Mouse (Mus musculus): ENCODE measurements at regions not wholly inside any gene's neighbourhood (a gene's known extent, or its start where the extent isn't known, plus 50 kb on each side); places are given as distances from the start of the nearest gene placed in this dataset.
A peak's percentile ranks its signal among the peaks of the same experiment; 100 is the strongest.

- H3K27me3 ChIP-seq: peaks cover 73% of the 10 kb centered on the region
- ATAC-seq (replicated peaks; ENCODE audit: low FRiP score): no peak
- H3K4me1 ChIP-seq: peaks cover 11% of the 10 kb centered on the region
- no peaks in the 10 kb centered on the region for H3K9me3 ChIP-seq (replicated peaks)
- no peak overlapping the region for H3K27ac ChIP-seq
- H3K4me2 ChIP-seq: no peak overlapping the region
- H3K36me3 ChIP-seq: no peaks in the 10 kb centered on the region
- WGBS: 26% methylated on average over 10 of the region's 10 CpGs
- no peak overlapping the region for H3K9ac ChIP-seq
- H3K4me3 ChIP-seq (replicated peaks): no peak overlapping the region
Measured at GRCm38 (mm10) chr4:124443130-124443503, 167.5 kb downstream of the 3100002H09Rik start.

GRCm38 (mm10) chr4:124442491-124443129, 168.0 kb downstream of the 3100002H09Rik start:
- ATAC-seq (replicated peaks; ENCODE audit: low FRiP score): no peak
- Histone ChIP-seq H3K4me3 (replicated peaks) (no peak overlapping the region), H3K4me1 (peaks cover 11% of the 10 kb centered on the region), H3K36me3 (no peaks in the 10 kb centered on the region), H3K9ac (no peak overlapping the region), H3K9me3 (replicated peaks) (no peaks in the 10 kb centered on the region), H3K4me2 (no peak overlapping the region), H3K27me3 (peaks cover 73% of the 10 kb centered on the region), H3K27ac (no peak overlapping the region)
- 17% methylated on average over 10 of the region's 10 CpGs for WGBS

DNA sequence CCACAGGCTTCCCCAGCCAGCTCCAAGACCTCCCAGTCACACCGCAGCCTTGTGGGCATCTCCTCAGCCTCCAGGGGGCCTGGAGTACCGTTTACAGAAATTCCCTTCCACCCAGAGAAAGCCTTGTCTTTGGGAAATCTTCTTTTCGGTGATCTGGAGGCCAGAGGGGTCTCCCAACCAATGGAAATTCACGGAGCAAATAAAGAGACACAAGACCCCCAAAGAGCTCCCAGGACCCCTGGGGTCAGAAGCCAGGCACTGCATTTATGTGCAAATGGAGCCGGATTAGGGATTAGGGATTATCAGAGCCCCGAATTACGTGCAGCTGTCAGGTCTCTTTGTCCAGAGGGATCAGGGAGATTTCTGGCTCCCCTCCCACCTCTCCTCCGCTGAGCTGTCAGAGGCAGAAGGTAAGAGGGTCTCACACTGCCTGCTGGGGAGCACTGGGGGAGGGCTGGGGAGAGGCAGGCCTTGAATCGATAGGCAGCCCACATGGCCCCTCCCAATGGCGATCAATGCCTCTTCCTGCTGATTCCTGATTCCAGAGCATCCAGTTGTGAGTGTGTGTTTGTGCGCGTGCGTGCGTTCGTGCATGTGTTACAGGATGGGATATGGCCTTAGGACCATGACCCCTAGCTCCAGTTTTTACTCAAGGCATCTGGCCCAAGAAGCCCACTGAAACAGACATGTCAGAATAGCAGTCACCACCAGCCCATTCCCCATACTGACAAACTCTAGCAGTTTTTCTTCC, 168.7 kb downstream of the 3100002H09Rik start:
- Histone ChIP-seq H3K4me2 (no peak overlapping the region), H3K4me1 (peaks cover 11% of the 10 kb centered on the region), H3K4me3 (replicated peaks) (no peak overlapping the region), H3K27ac (no peak overlapping the region), H3K36me3 (no peaks in the 10 kb centered on the region), H3K27me3 (peaks cover 76% of the 10 kb centered on the region), H3K9me3 (replicated peaks) (no peaks in the 10 kb centered on the region), H3K9ac (no peak overlapping the region)
- 29% methylated on average over 15 of the region's 15 CpGs for WGBS
- no peak for ATAC-seq (replicated peaks; ENCODE audit: low FRiP score)

- H3K4me1 ChIP-seq: peaks cover 13% of the 10 kb centered on the region
- 45% methylated on average over 12 of the region's 12 CpGs for WGBS
- H3K4me2 ChIP-seq: no peak overlapping the region
- H3K9me3 ChIP-seq (replicated peaks): no peaks in the 10 kb centered on the region
- no peak overlapping the region for H3K27ac ChIP-seq
- no peaks in the 10 kb centered on the region for H3K36me3 ChIP-seq
- H3K9ac ChIP-seq: no peak overlapping the region
- H3K4me3 ChIP-seq (replicated peaks): no peak overlapping the region
- peaks cover 48% of the 10 kb centered on the region for H3K27me3 ChIP-seq
- ATAC-seq (replicated peaks; ENCODE audit: low FRiP score): no peak
Measured at GRCm38 (mm10) chr4:124435040-124435434, 175.6 kb downstream of the 3100002H09Rik start.

- WGBS: 7% methylated on average over 24 of the region's 25 CpGs
Measured at GRCm38 (mm10) chr4:124434059-124435039, 176.3 kb downstream of the 3100002H09Rik start.

DNA sequence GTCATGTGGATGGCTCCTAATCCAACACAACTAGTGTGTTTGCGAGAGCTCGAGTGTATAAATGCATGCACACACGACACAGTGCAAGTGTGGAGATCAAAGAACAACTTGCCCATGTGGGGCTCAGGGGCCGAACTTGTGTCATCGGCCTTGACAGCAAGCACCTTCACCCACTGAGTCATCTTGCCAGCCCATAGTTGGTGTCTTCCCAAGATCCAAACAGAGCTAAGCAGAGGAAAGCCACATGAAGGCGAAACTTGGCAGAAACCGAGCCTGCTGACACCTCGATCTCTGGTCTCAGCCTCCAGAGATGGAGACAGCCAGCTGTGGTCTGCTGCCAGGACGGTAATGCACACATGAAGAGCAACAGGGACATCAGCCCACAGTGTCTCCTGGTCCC, 177.1 kb downstream of the 3100002H09Rik start:
- no peak for ATAC-seq (replicated peaks; ENCODE audit: low FRiP score)

More at GRCm38 (mm10) chr4:124434059-124435039, 176.3 kb downstream of the 3100002H09Rik start:
- no peak for ATAC-seq (replicated peaks; ENCODE audit: low FRiP score)
- no peak overlapping the region for H3K9ac ChIP-seq
- H3K4me3 ChIP-seq (replicated peaks): no peak overlapping the region
- peak overlapping the region; percentile 14; the same call in 1 of the 2 replicates for H3K4me2 ChIP-seq
- H3K4me1 ChIP-seq: peaks cover 13% of the 10 kb centered on the region
- no peaks in the 10 kb centered on the region for H3K9me3 ChIP-seq (replicated peaks)
- H3K27me3 ChIP-seq: peaks cover 44% of the 10 kb centered on the region
- no peaks in the 10 kb centered on the region for H3K36me3 ChIP-seq
- no peak overlapping the region for H3K27ac ChIP-seq

DNA sequence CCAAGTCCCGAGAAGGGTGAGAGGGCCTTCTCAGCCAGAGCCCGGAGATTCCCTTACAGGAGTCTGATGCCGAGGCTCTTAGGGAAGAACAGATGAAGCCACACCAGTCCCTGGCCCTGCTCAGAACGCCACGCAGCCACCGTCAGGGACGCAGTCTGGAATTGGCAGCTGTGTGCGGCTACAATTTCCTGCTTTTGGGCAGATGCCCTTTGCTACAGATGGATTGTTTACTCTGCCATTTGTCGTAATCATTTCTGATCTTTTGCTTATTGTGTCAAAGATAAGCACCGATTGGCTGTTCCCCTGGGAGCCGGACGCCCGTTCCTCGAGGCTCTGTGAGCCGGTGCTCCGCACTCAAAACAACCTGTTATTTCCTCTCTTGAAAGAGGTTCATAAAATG, 179.4 kb downstream of the 3100002H09Rik start:
- WGBS: 56% methylated on average over 16 of the region's 16 CpGs

More for the DNA sequence above, 177.1 kb downstream of the 3100002H09Rik start:
- Histone ChIP-seq H3K4me2 (no peak overlapping the region), H3K4me1 (peaks cover 13% of the 10 kb centered on the region), H3K9ac (no peak overlapping the region), H3K27ac (no peak overlapping the region), H3K9me3 (replicated peaks) (no peaks in the 10 kb centered on the region), H3K36me3 (no peaks in the 10 kb centered on the region), H3K27me3 (peaks cover 40% of the 10 kb centered on the region), H3K4me3 (replicated peaks) (no peak overlapping the region)
- WGBS: 78% methylated on average over 9 of the region's 9 CpGs

DNA sequence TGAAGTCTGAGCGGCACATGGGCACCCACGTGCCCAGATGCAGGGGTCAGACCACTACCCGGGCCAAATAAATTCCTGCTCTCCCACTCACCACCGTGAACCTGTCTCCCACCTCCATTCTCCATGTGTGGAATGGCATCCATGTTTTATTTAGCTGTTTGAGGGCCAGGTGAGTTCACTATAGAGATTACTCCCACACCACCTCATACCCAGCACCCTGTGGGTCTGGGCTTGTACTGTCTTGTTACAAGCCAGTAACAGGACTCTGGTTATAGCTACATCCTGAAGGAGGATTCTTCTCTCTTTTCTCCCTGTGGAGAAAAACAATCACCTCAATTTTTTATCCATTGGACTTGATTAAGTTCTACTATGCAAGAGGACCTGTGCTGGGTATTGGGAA, 181.8 kb downstream of the 3100002H09Rik start:
- H3K27me3 ChIP-seq: peaks cover 19% of the 10 kb centered on the region
- 85% methylated on average over 4 of the region's 4 CpGs for WGBS

More for the DNA sequence above, 179.4 kb downstream of the 3100002H09Rik start:
- ATAC-seq (replicated peaks; ENCODE audit: low FRiP score): no peak
- peaks cover 13% of the 10 kb centered on the region for H3K4me1 ChIP-seq
- H3K9me3 ChIP-seq (replicated peaks): no peaks in the 10 kb centered on the region
- H3K4me2 ChIP-seq: no peak overlapping the region
- peaks cover 32% of the 10 kb centered on the region for H3K27me3 ChIP-seq
- no peak overlapping the region for H3K4me3 ChIP-seq (replicated peaks)
- H3K9ac ChIP-seq: no peak overlapping the region
- no peak overlapping the region for H3K27ac ChIP-seq
- no peaks in the 10 kb centered on the region for H3K36me3 ChIP-seq

GRCm38 (mm10) chr4:124422406-124422805, 188.2 kb downstream of the 3100002H09Rik start:
- WGBS: 95% methylated on average over 6 of the region's 6 CpGs
- Histone ChIP-seq H3K4me1 (no peaks in the 10 kb centered on the region), H3K27ac (no peak overlapping the region), H3K36me3 (no peaks in the 10 kb centered on the region), H3K4me3 (replicated peaks) (no peak overlapping the region), H3K4me2 (no peak overlapping the region), H3K9me3 (replicated peaks) (no peaks in the 10 kb centered on the region), H3K9ac (no peak overlapping the region), H3K27me3 (no peaks in the 10 kb centered on the region)
- no peak for ATAC-seq (replicated peaks; ENCODE audit: low FRiP score)

More for the DNA sequence above, 181.8 kb downstream of the 3100002H09Rik start:
- Histone ChIP-seq H3K36me3 (no peaks in the 10 kb centered on the region), H3K9me3 (replicated peaks) (no peaks in the 10 kb centered on the region), H3K27ac (no peak overlapping the region), H3K4me1 (no peaks in the 10 kb centered on the region), H3K9ac (no peak overlapping the region), H3K4me3 (replicated peaks) (no peak overlapping the region), H3K4me2 (no peak overlapping the region)
- ATAC-seq (replicated peaks; ENCODE audit: low FRiP score): no peak

- H3K9me3 ChIP-seq (replicated peaks): no peaks in the 10 kb centered on the region
- H3K9ac ChIP-seq: no peak overlapping the region
- H3K4me1 ChIP-seq: no peaks in the 10 kb centered on the region
- H3K4me2 ChIP-seq: no peak overlapping the region
- no peak for ATAC-seq (replicated peaks; ENCODE audit: low FRiP score)
- 35% methylated on average over 8 of the region's 8 CpGs for WGBS
- H3K36me3 ChIP-seq: no peaks in the 10 kb centered on the region
- H3K27me3 ChIP-seq: no peaks in the 10 kb centered on the region
- H3K27ac ChIP-seq: no peak overlapping the region
- H3K4me3 ChIP-seq (replicated peaks): no peak overlapping the region
Measured at GRCm38 (mm10) chr4:124418431-124418830, 192.2 kb downstream of the 3100002H09Rik start.

- Histone ChIP-seq H3K9me3 (replicated peaks) (no peaks in the 10 kb centered on the region), H3K4me3 (replicated peaks) (no peak overlapping the region)
Measured at GRCm38 (mm10) chr4:124417176-124417575, 193.4 kb downstream of the 3100002H09Rik start.

More at GRCm38 (mm10) chr4:124417176-124417575, 193.4 kb downstream of the 3100002H09Rik start:
- ATAC-seq (replicated peaks; ENCODE audit: low FRiP score): no peak
- Histone ChIP-seq H3K4me1 (no peaks in the 10 kb centered on the region), H3K27me3 (no peaks in the 10 kb centered on the region), H3K9ac (no peak overlapping the region), H3K27ac (no peak overlapping the region), H3K4me2 (no peak overlapping the region), H3K36me3 (no peaks in the 10 kb centered on the region)
- WGBS: 87% methylated on average over 8 of the region's 8 CpGs
